Mouse (Mus musculus): ENCODE measurements at regions not wholly inside any gene's neighbourhood (a gene's known extent, or its start where the extent isn't known, plus 50 kb on each side); places are given as distances from the start of the nearest gene placed in this dataset.

GRCm38 (mm10) chr1:35362836-35363235, 513.1 kb downstream of the Plekhb2 start:
- no peak for TF ChIP-seq CTCF (IDR thresholded peaks at IDR 0.05; ENCODE audit: borderline replicate concordance, control insufficient read depth, extremely low read depth, insufficient read depth, low read length, poor library complexity)
- no peak for TF ChIP-seq POLR2A (IDR thresholded peaks at IDR 0.05; ENCODE audit: control insufficient read depth, extremely low read depth, insufficient read depth, low read length, poor library complexity)
